Mouse (Mus musculus) limb, embryonic 11.5 days (tissue): Measurements from ENCODE around the gene Wfdc21. TPM values are rescaled to one million over a fixed set of nuclear protein-coding genes. Genes with fewer than 3 reads are reported as not detected.

ENCODE experiments used
- ATAC-seq: fragments of 200-750 bp; cut with Nextera tagmentation; 2 replicates; pipeline ENCODE4 v1.8.0; 2017; ENCODE audit warnings: low read depth; ENCODE audit not compliant: insufficient number of reproducible peaks, low FRiP score, low TSS enrichment
- DNase-seq: peaks from one replicate; pipeline ENCODE4 v3.0.0-alpha.2; 2015; ENCODE audit warnings: low spot score
- H3K27ac ChIP-seq: fragments of 300-500 bp; sonication (generic); replicated peaks from 2 replicates; pipeline ENCODE4 v1.5.1; 2014; ENCODE audit warnings: low read depth, mild to moderate bottlenecking, low read length
- H3K27me3 ChIP-seq: fragments of 300-500 bp; sonication (generic); 2 replicates; pipeline ENCODE4 v1.6.1; 2014; ENCODE audit warnings: mild to moderate bottlenecking, low read length, mixed read lengths; ENCODE audit not compliant: control insufficient read depth, insufficient read depth
- H3K36me3 ChIP-seq: fragments of 300-500 bp; sonication (generic); 2 replicates; pipeline ENCODE4 v1.6.1; 2014; ENCODE audit warnings: mild to moderate bottlenecking, low read length, moderate library complexity, mixed read lengths; ENCODE audit not compliant: control insufficient read depth, insufficient read depth
- H3K4me1 ChIP-seq: fragments of 300-500 bp; sonication (generic); 2 replicates; pipeline ENCODE4 v1.6.1; 2014; ENCODE audit warnings: low read length, mixed read lengths; ENCODE audit not compliant: control insufficient read depth, insufficient read depth
- H3K4me2 ChIP-seq: fragments of 300-500 bp; sonication (generic); 2 replicates; pipeline ENCODE4 v1.6.1; 2014; ENCODE audit warnings: low read depth, mild to moderate bottlenecking, moderate library complexity; ENCODE audit not compliant: severe bottlenecking
- H3K4me3 ChIP-seq: fragments of 300-500 bp; sonication (generic); 2 replicates; pipeline ENCODE4 v1.5.1; 2014; ENCODE audit warnings: low read depth, low read length
- H3K9ac ChIP-seq: fragments of 300-500 bp; sonication (generic); 2 replicates; pipeline ENCODE4 v1.6.1; 2014; ENCODE audit warnings: mild to moderate bottlenecking, low read length
- H3K9me3 ChIP-seq: fragments of 300-500 bp; sonication (generic); 2 replicates; pipeline ENCODE4 v1.6.1; 2016; ENCODE audit warnings: low read length; ENCODE audit not compliant: control insufficient read depth
- WGBS: fragments of 180-500 bp; shearing (Covaris S2); extraction: QIAGEN DNeasy Blood & Tissue Kit; methylation state at CpG from one replicate; pipeline ENCODE4 v1.1.7; 2014; 5-methylcytosine and 5-hydroxymethylcytosine counted together
- polyA plus RNA-seq: library from polyadenylated mRNA; unstranded; fragments of >200 nt; fragmentation: Nextera tagmentation; extraction: Ambion mirVana; gene quantifications from 2 replicates; pipeline ENCODE4 v1.2.1, GENCODE M21; 2014

The Wfdc21 gene
- polyA plus RNA-seq, 1 experiment from 2014 or later: not detected

DNA sequence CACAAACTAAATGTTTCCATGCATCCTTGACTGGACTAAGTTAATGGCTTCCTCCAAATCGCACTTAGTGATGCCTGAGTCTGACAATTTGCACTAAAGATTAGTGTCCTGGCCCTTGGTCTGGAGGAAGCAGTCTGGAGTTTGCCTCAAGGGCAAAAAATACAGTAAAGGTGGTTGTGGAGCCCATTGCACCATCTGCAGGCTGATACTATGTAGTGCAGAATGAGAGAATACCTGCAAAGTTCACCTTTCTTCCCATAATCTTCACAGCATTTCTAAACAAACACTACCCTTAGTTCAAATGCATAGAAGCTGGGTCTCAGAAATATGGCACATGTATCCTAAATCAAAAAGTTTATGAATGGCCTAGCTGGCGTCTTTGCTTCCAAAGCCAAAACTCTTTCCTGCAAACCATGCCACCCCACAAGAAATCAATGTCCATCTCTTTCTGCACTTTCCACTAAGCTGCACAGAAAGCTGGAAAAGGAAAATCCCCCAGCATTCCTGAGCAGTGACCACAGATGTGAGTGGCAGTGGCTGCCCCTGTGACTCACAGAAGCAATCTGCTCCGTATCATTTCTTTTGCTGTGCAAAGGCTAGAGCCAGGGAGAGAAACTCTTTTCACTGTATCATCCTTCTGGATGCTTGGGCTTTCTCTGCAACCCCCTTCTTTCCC lies 17.8 kb upstream of the Wfdc21 start:
- 63% methylated on average over 3 of the region's 3 CpGs for WGBS
- Histone ChIP-seq H3K27me3 (no peaks in the 10 kb centered on the region), H3K4me3 (no peak overlapping the region), H3K9me3 (no peaks in the 10 kb centered on the region), H3K36me3 (no peaks in the 10 kb centered on the region), H3K4me1 (no peaks in the 10 kb centered on the region), H3K27ac (no peak overlapping the region), H3K4me2 (no peak overlapping the region), H3K9ac (no peak overlapping the region)
- DNase-seq (no peak), ATAC-seq (no peak)

DNA sequence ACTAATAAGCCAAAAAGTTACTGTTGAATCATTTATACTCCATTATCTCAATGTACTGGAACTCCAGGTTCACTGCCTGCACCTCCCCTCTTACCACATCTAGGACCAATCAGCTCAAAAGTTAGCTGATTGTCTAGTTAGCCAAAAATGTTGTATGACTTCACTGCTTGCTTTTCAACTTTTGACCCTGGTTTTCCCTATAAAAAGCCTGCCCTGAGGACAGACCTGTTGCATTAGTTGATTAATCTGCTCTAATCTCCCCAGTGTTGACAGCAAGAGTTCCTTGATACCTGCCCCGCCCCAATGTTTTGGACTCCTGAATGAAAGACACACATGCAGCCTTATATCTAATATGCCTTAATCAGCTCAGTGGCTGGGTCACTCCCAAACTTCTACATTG lies 15.6 kb upstream of the Wfdc21 start:
- ATAC-seq (no peak), DNase-seq (no peak)
- H3K4me2 ChIP-seq: no peak overlapping the region
- H3K9ac ChIP-seq: no peak overlapping the region
- H3K27ac ChIP-seq: no peak overlapping the region
- WGBS: 85% methylated on average over 1 of the region's 1 CpGs
- H3K4me3 ChIP-seq: no peak overlapping the region
- H3K36me3 ChIP-seq: no peaks in the 10 kb centered on the region
- no peaks in the 10 kb centered on the region for H3K27me3 ChIP-seq
- no peaks in the 10 kb centered on the region for H3K9me3 ChIP-seq
- H3K4me1 ChIP-seq: no peaks in the 10 kb centered on the region

DNA sequence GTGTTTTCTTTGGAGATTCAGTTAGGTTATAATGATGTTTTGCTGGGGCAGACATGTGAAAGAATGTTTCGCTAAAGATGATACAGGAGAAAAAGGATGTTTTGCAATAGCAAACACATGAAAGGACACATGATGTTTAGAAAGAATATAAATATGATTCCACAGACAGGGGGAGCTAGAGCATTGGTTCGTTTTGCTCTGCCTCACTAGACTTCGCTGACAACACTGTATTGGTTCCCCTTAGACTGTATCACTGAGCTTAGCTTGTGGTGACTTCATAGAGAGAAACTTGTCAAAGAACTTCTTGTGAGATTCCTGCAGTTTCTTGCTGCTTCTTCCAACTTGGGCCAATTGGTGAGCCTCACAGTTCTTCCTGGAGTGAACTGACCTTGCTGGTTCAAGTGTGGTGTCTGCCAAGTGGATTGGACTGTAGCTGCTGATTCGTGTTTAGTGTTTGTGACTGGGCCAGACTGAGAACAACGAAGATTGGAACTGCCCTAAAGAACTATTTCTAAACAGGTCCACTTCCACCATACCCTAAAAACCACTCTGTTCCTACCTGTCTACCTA lies 13.6 kb upstream of the Wfdc21 start:
- Histone ChIP-seq H3K4me2 (no peak overlapping the region), H3K9ac (no peak overlapping the region), H3K4me1 (no peaks in the 10 kb centered on the region), H3K4me3 (no peak overlapping the region), H3K27me3 (no peaks in the 10 kb centered on the region), H3K27ac (no peak overlapping the region), H3K36me3 (no peaks in the 10 kb centered on the region), H3K9me3 (no peaks in the 10 kb centered on the region)
- DNase-seq: no peak
- ATAC-seq: no peak
- WGBS: 80% methylated on average over 5 of the region's 5 CpGs

DNA sequence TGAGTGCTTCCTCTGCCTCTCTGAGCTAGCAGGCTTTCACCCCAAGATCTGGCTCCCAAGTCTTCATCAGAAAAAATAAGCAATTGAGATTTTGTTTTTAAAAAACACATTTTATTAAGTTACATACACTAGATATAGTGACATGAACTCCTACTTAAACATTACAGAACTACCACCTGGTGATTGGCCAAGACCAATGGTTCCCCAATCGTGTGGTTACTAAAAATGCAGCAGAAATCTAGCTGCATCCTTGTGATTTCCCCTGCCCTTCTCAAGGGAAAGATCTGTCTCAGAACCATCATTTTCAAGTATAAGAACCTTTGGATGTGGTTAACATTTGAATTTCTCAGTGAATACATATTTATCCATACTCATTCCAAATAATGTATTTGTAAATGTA lies 12.5 kb upstream of the Wfdc21 start:
- H3K9ac ChIP-seq: no peak overlapping the region
- H3K36me3 ChIP-seq: no peaks in the 10 kb centered on the region
- DNase-seq (no peak), ATAC-seq (no peak)
- H3K4me1 ChIP-seq: no peaks in the 10 kb centered on the region
- no peak overlapping the region for H3K4me2 ChIP-seq
- no peak overlapping the region for H3K4me3 ChIP-seq
- no peaks in the 10 kb centered on the region for H3K9me3 ChIP-seq
- no peak overlapping the region for H3K27ac ChIP-seq
- 75% methylated on average over 1 of the region's 1 CpGs for WGBS
- no peaks in the 10 kb centered on the region for H3K27me3 ChIP-seq

DNA sequence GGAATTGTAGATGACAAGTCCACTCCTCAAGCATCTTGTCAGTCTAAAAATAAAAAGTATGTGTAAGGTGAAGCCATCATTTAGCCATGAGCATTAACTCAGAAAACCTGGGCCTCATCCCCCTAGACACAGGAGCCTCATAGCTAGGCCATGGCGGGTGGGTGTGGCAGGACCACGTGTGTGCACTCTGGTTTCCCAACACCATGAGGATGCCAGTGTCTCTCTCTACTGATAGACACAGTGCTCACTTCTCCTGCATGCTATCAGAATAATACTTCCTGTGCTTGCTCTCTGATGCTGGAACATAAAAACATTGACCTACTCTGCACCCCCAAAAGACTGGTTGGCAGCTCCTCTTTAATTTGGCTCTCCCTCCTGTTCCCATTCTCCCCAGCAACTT lies 10.9 kb upstream of the Wfdc21 start:
- H3K27me3 ChIP-seq: no peaks in the 10 kb centered on the region
- WGBS: 63% methylated on average over 2 of the region's 2 CpGs
- H3K9me3 ChIP-seq: no peaks in the 10 kb centered on the region
- H3K4me2 ChIP-seq: no peak overlapping the region
- H3K36me3 ChIP-seq: no peaks in the 10 kb centered on the region
- ATAC-seq: no peak
- no peak overlapping the region for H3K4me3 ChIP-seq
- no peak overlapping the region for H3K9ac ChIP-seq
- no peak overlapping the region for H3K27ac ChIP-seq
- DNase-seq: no peak
- no peaks in the 10 kb centered on the region for H3K4me1 ChIP-seq

DNA sequence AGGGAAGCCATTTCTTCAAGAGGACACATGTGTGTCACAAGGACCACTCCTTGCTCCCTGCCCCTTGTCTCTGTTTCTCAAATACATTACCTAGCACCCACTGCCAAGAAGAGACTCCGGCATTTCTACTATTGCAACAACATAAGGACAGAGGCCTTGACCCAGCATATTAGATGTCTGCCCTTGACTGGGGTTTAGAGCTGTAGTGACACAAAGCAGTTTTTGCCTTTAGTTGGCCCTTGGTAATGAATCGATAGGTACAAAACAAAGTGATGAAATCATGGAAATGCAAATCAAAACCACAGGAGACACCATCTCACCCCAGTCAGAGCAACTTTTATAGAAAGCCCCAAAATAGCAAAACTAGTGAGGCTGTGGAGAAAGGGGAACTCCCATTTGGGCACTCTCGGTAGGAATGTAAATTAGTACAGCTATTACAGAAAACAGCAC lies 9.6 kb upstream of the Wfdc21 start:
- H3K9ac ChIP-seq: no peak overlapping the region
- no peak for ATAC-seq

DNA sequence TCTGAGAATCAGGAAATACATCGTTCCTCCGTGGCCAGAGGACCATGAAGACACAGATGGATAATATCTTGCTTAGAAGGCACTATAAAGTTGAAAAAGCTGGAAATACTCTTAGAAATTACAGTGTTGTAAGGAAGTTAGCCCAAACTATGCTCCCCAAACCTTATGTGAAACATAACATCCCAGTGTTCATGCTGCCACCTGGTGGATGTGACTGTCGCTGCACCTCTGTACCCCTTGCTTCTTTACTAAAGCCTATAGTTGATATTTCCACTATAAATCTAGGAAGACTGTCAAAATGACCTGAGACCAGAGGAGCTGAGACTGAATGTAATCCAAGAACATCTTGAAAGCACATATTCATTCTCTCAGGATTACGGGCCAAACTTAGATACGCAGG lies 7.5 kb upstream of the Wfdc21 start:
- DNase-seq (peak; percentile 81), ATAC-seq (no peak)
- H3K27ac ChIP-seq: no peak overlapping the region
- WGBS: 25% methylated on average over 5 of the region's 5 CpGs
- H3K36me3 ChIP-seq: no peaks in the 10 kb centered on the region
- H3K4me1 ChIP-seq: no peaks in the 10 kb centered on the region
- H3K27me3 ChIP-seq: no peaks in the 10 kb centered on the region
- no peaks in the 10 kb centered on the region for H3K9me3 ChIP-seq
- no peak overlapping the region for H3K4me2 ChIP-seq
- H3K4me3 ChIP-seq: no peak overlapping the region
- H3K9ac ChIP-seq: no peak overlapping the region

More for the DNA sequence above, 9.6 kb upstream of the Wfdc21 start:
- no peak overlapping the region for H3K27ac ChIP-seq
- no peak for DNase-seq
- H3K4me1 ChIP-seq: no peaks in the 10 kb centered on the region
- no peak overlapping the region for H3K4me3 ChIP-seq
- no peaks in the 10 kb centered on the region for H3K27me3 ChIP-seq
- H3K4me2 ChIP-seq: no peak overlapping the region
- 88% methylated on average over 3 of the region's 3 CpGs for WGBS
- no peaks in the 10 kb centered on the region for H3K36me3 ChIP-seq
- no peaks in the 10 kb centered on the region for H3K9me3 ChIP-seq

DNA sequence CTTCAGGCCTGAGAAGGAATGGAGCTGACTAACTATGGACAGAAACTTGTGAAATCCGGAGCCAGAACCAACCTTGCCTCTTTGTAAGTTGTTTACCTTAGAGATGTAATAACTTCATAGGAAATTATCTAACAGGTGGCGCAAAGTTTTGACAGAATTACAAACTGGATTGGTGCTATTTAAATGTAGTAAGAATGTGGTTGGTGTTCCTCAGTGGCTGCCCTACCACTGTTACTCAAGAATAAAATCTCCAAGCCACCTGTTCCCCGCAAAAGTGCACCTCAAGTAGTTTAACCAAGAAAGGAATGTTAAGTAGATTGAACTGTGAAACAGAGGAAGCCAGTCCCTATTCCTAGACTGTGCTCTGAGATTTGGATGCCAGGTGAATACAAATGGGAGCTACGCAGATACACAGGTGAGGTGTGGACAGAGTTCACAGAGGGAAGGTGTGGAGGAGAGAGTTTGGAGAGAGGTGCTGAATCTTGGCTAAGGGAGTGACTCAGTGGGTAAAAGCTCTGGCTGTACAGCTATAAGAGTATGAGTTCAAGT lies 6.2 kb upstream of the Wfdc21 start:
- H3K27me3 ChIP-seq: no peaks in the 10 kb centered on the region
- DNase-seq: no peak
- WGBS: 79% methylated on average over 4 of the region's 4 CpGs

More for the DNA sequence above, 6.2 kb upstream of the Wfdc21 start:
- ATAC-seq: no peak
- Histone ChIP-seq H3K36me3 (no peaks in the 10 kb centered on the region), H3K9me3 (no peaks in the 10 kb centered on the region), H3K4me3 (no peak overlapping the region), H3K4me1 (no peaks in the 10 kb centered on the region), H3K4me2 (no peak overlapping the region), H3K9ac (no peak overlapping the region), H3K27ac (no peak overlapping the region)
